Mouse (Mus musculus) hindbrain, embryonic 11.5 days (tissue): ENCODE measurements around the gene Impdh1. TPM values are rescaled to one million over a fixed set of nuclear protein-coding genes. Genes with fewer than 3 reads are reported as not detected.

ENCODE experiments used
- ATAC-seq: fragments of 200-750 bp; cut with Nextera tagmentation; 2 replicates; pipeline ENCODE4 v1.8.0; 2017; ENCODE audit warnings: mild to moderate bottlenecking, moderate TSS enrichment, moderate library complexity; ENCODE audit not compliant: low FRiP score
- DNase-seq: peaks from one replicate; pipeline ENCODE4 v3.0.0-alpha.2; 2015; ENCODE audit warnings: low spot score
- H3K27ac ChIP-seq: fragments of 300-500 bp; sonication (generic); 2 replicates; pipeline ENCODE4 v1.5.1; 2014; ENCODE audit warnings: mild to moderate bottlenecking, low read depth, low read length
- H3K27me3 ChIP-seq: fragments of 300-500 bp; sonication (generic); 2 replicates; pipeline ENCODE4 v1.6.1; 2014; ENCODE audit warnings: mild to moderate bottlenecking, low read length, moderate library complexity, mixed read lengths; ENCODE audit not compliant: control insufficient read depth, insufficient read depth
- H3K36me3 ChIP-seq: fragments of 300-500 bp; sonication (generic); 2 replicates; pipeline ENCODE4 v1.6.1; 2014; ENCODE audit warnings: mild to moderate bottlenecking, low read length, moderate library complexity, mixed read lengths; ENCODE audit not compliant: control insufficient read depth, insufficient read depth
- H3K4me1 ChIP-seq: fragments of 300-500 bp; sonication (generic); replicated peaks from 2 replicates; pipeline ENCODE4 v1.6.1; 2014; ENCODE audit warnings: low read length, mixed read lengths; ENCODE audit not compliant: control insufficient read depth, insufficient read depth
- H3K4me2 ChIP-seq: fragments of 300-500 bp; sonication (generic); replicated peaks from 2 replicates; pipeline ENCODE4 v1.6.1; 2014; ENCODE audit warnings: mild to moderate bottlenecking, low read depth, low read length
- H3K4me3 ChIP-seq: fragments of 300-500 bp; sonication (generic); 2 replicates; pipeline ENCODE4 v1.5.1; 2014; ENCODE audit warnings: low read depth, low read length
- H3K9ac ChIP-seq: fragments of 300-500 bp; sonication (generic); 2 replicates; pipeline ENCODE4 v1.6.1; 2014; ENCODE audit warnings: low read depth, low read length
- H3K9me3 ChIP-seq: fragments of 300-500 bp; sonication (generic); 2 replicates; pipeline ENCODE4 v1.6.1; 2016; ENCODE audit warnings: low read length; ENCODE audit not compliant: control insufficient read depth
- WGBS: fragments of 180-500 bp; shearing (Covaris S2); extraction: QIAGEN DNeasy Blood & Tissue Kit; methylation state at CpG from one replicate; pipeline ENCODE4 v1.1.7; 2014; 5-methylcytosine and 5-hydroxymethylcytosine counted together
- polyA plus RNA-seq: library from polyadenylated mRNA; unstranded; fragments of >200 nt; fragmentation: Nextera tagmentation; extraction: Ambion mirVana; gene quantifications from 2 replicates; pipeline ENCODE4 v1.2.1, GENCODE M21; 2014

The Impdh1 gene
- polyA plus RNA-seq, 1 experiment from 2014 or later = 34.5 TPM

DNA sequence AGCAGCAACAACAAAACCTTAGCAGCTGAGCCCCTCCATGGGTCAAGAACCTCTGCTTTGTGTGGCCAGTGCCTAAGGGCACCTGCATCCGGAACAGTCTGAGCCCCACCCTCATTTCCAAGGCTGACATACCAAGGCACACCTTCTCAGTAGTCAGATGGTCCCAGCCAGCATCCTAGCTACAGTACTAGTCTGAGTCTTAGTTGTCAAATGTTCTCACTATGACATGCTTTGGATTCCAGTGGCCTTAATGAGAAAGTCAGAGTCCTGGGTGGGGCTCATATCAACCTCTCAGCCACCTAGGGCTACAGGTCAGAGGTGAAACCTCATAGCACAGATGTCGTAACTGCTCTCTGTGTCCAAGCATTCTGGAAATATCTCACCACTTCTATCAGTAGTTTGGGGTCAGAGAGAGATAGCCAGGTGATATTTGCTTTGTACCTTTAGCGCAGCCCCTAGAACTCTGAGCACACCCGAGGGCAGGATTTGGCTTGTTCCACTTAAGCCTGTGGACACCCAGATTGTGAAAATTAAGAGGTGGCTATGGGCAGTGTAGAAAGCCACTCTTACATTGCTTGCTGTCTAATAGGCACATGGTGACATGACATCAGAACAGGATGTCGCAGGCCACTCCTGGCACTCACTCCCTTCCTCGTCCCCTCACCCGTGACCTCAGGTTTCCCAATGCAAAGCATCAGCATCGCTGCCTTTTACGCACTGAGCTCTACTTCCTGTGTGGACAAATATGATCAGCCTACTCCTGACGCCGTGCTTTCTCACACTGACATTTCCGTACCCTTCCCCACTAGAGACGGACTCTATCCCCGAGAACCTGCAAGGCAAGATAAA is 29.3 kb upstream of the Impdh1 start:
- H3K4me2 ChIP-seq = no peak overlapping the region
- H3K4me3 ChIP-seq = no peak overlapping the region
- H3K4me1 ChIP-seq = no peaks in the 10 kb centered on the region
- DNase-seq (no peak), ATAC-seq (no peak)
- H3K9me3 ChIP-seq = no peaks in the 10 kb centered on the region
- 75% methylated on average over 14 of the region's 14 CpGs for WGBS
- no peak overlapping the region for H3K27ac ChIP-seq
- H3K27me3 ChIP-seq = no peaks in the 10 kb centered on the region
- H3K36me3 ChIP-seq = no peaks in the 10 kb centered on the region
- no peak overlapping the region for H3K9ac ChIP-seq

DNA sequence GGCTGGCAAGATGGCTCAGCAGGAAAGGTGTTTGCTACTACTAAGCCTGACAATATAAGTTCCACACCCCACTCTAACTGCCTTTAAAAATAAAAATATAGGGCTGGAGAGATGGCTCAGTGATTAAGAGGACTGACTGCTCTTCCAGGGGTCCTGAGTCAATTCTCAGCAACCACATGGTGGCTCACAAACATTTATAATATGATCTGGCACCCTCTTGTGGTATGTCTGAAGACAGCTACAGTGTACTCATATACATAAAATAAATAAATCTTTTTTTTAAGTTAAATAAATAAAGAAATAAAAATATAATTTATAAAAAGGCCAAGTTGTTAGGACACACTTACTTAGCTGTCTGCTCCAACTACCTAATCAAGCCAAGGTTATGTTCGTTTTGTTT is 26.1 kb upstream of the Impdh1 start:
- Histone ChIP-seq H3K9ac (no peak overlapping the region), H3K4me1 (no peaks in the 10 kb centered on the region), H3K36me3 (no peaks in the 10 kb centered on the region), H3K27me3 (no peaks in the 10 kb centered on the region), H3K27ac (no peak overlapping the region), H3K4me3 (no peak overlapping the region), H3K4me2 (no peak overlapping the region), H3K9me3 (no peaks in the 10 kb centered on the region)
- WGBS = 68% methylated on average over 1 of the region's 1 CpGs
- DNase-seq = no peak
- ATAC-seq = no peak

GRCm38 (mm10) chr6:29241697-29242096 is 25.5 kb upstream of the Impdh1 start:
- Histone ChIP-seq H3K9me3 (no peaks in the 10 kb centered on the region), H3K36me3 (no peaks in the 10 kb centered on the region), H3K4me1 (no peaks in the 10 kb centered on the region), H3K27ac (no peak overlapping the region), H3K4me2 (no peak overlapping the region), H3K9ac (no peak overlapping the region), H3K4me3 (no peak overlapping the region), H3K27me3 (no peaks in the 10 kb centered on the region)
- DNase-seq (no peak), ATAC-seq (no peak)
- whole genome bisulfite sequencing = 56% methylated on average over 2 of the region's 2 CpGs

GRCm38 (mm10) chr6:29240806-29241205 is 24.6 kb upstream of the Impdh1 start:
- no peaks in the 10 kb centered on the region for H3K9me3 ChIP-seq
- WGBS = 25% methylated on average over 2 of the region's 2 CpGs
- ATAC-seq = 0 out of 2 replicates have a peak, but pooled peaks have one; percentile 30
- H3K4me2 ChIP-seq = no peak overlapping the region
- no peaks in the 10 kb centered on the region for H3K4me1 ChIP-seq
- no peaks in the 10 kb centered on the region for H3K27me3 ChIP-seq
- DNase-seq = peak; percentile 76
- H3K27ac ChIP-seq = no peak overlapping the region
- no peaks in the 10 kb centered on the region for H3K36me3 ChIP-seq
- H3K4me3 ChIP-seq = no peak overlapping the region
- H3K9ac ChIP-seq = no peak overlapping the region

GRCm38 (mm10) chr6:29234272-29234671 is 18.1 kb upstream of the Impdh1 start:
- Histone ChIP-seq H3K9me3 (no peaks in the 10 kb centered on the region), H3K4me1 (no peaks in the 10 kb centered on the region), H3K4me2 (no peak overlapping the region), H3K9ac (no peak overlapping the region), H3K36me3 (no peaks in the 10 kb centered on the region), H3K4me3 (no peak overlapping the region), H3K27ac (no peak overlapping the region), H3K27me3 (no peaks in the 10 kb centered on the region)
- peak; percentile 42 for DNase-seq
- no peak for ATAC-seq
- WGBS = 52% methylated on average over 8 of the region's 8 CpGs

- H3K4me1 ChIP-seq = no peaks in the 10 kb centered on the region
- 68% methylated on average over 3 of the region's 3 CpGs for WGBS
- DNase-seq = no peak
- H3K4me2 ChIP-seq = no peak overlapping the region
- no peak overlapping the region for H3K27ac ChIP-seq
- H3K36me3 ChIP-seq = no peaks in the 10 kb centered on the region
- H3K9me3 ChIP-seq = no peaks in the 10 kb centered on the region
- no peaks in the 10 kb centered on the region for H3K27me3 ChIP-seq
- ATAC-seq = no peak
- no peak overlapping the region for H3K4me3 ChIP-seq
- H3K9ac ChIP-seq = no peak overlapping the region
Measured at GRCm38 (mm10) chr6:29233710-29234109, 17.5 kb upstream of the Impdh1 start.

DNA sequence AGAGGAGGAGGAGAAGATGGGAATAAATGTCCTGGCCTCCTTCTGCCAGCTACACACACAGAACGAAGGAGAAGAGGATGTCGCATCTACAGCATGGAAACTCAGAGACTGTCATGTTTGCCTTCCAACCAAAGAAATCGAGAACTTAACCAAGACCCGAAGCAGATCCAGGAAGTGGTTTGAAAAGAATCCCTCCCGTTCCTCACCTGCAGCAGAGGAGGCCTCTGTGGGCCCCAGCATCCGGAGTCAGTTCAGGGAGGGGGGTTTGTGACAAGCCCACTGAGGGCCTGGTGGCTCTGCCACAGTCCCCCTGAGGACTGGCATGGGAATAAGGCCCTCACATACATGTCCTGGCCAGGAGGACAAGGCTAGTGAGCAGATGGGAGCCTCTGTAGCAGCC is 16.2 kb upstream of the Impdh1 start:
- Histone ChIP-seq H3K9ac (no peak overlapping the region), H3K4me2 (no peak overlapping the region), H3K27ac (no peak overlapping the region), H3K36me3 (no peaks in the 10 kb centered on the region), H3K4me3 (no peak overlapping the region), H3K4me1 (no peaks in the 10 kb centered on the region), H3K27me3 (no peaks in the 10 kb centered on the region), H3K9me3 (no peaks in the 10 kb centered on the region)
- WGBS = 83% methylated on average over 6 of the region's 6 CpGs
- ATAC-seq (no peak), DNase-seq (no peak)

- no peaks in the 10 kb centered on the region for H3K9me3 ChIP-seq
- WGBS = 65% methylated on average over 3 of the region's 3 CpGs
- no peak overlapping the region for H3K27ac ChIP-seq
- H3K4me3 ChIP-seq = no peak overlapping the region
- H3K27me3 ChIP-seq = no peaks in the 10 kb centered on the region
- H3K4me1 ChIP-seq = no peaks in the 10 kb centered on the region
- no peak overlapping the region for H3K4me2 ChIP-seq
- no peaks in the 10 kb centered on the region for H3K36me3 ChIP-seq
- no peak for DNase-seq
- no peak overlapping the region for H3K9ac ChIP-seq
- no peak for ATAC-seq
Measured at GRCm38 (mm10) chr6:29231799-29232198, 15.6 kb upstream of the Impdh1 start.

DNA sequence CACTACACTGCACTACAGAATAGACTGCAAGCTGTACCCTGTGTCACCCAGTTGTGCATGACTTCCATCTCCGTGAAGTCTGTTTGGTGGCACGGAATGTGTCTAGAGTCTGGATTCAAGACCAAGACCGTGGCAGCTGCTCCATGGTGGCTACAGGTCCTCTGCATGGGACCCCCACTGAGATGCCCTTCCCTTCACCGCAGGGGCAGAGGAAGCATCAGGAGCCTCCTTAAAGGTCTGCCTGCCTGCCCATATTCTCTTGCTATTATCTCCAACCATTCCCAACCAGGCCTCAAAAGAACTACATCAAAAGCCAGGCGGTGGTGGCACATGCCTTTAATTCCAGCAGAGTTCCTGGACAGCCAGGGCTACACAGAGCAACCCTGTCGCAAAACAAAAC is 14.2 kb upstream of the Impdh1 start:
- no peaks in the 10 kb centered on the region for H3K36me3 ChIP-seq
- H3K4me3 ChIP-seq = no peak overlapping the region
- DNase-seq (no peak), ATAC-seq (no peak)
- no peaks in the 10 kb centered on the region for H3K27me3 ChIP-seq
- H3K4me2 ChIP-seq = no peak overlapping the region
- 67% methylated on average over 6 of the region's 6 CpGs for WGBS
- H3K9me3 ChIP-seq = no peaks in the 10 kb centered on the region
- H3K27ac ChIP-seq = no peak overlapping the region
- no peaks in the 10 kb centered on the region for H3K4me1 ChIP-seq
- H3K9ac ChIP-seq = no peak overlapping the region
